Mouse (Mus musculus) splenic B cell, adult 2 months (primary cell): ENCODE measurements around the gene Spocd1.

Experiments used
- DNase-seq: peaks from one replicate; pipeline ENCODE4 v3.0.0-alpha.2; 2011; ENCODE audit warnings: low read depth, low spot score
- H3K27me3 ChIP-seq: 2 replicates; pipeline ENCODE4 v1.6.1; 2012; ENCODE audit warnings: mild to moderate bottlenecking, low read length, moderate library complexity, mixed read lengths; ENCODE audit not compliant: control insufficient read depth, poor library complexity, insufficient read depth, severe bottlenecking
- H3K36me3 ChIP-seq: 2 replicates; pipeline ENCODE4 v1.6.1; 2012; ENCODE audit warnings: mild to moderate bottlenecking, low read length, moderate library complexity, mixed read lengths; ENCODE audit not compliant: control insufficient read depth, poor library complexity, insufficient read depth, severe bottlenecking

The Spocd1 gene

DNA sequence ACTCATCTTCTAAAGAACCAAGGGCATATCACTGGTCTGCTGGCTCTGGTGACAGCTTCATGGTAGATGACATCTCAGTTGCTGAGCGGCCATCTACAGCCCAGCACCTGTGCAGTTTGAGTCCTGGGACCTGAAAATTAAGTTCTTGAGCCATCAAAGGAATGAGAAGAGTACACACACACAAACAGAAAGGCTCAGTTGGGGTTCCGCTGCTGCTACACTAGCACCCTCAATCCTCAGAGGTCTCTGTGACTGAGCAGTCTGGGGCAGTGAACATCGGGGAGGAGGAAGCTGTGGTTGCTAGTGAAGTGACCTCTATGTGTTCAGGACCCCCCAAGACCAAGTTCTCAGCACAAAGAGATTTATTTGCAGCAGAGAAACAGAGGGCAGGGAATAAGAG lies 16.1 kb upstream of the Spocd1 start:
- no peaks in the 10 kb centered on the region for H3K36me3 ChIP-seq
- no peak for DNase-seq
- H3K27me3 ChIP-seq, result no peaks in the 10 kb centered on the region

DNA sequence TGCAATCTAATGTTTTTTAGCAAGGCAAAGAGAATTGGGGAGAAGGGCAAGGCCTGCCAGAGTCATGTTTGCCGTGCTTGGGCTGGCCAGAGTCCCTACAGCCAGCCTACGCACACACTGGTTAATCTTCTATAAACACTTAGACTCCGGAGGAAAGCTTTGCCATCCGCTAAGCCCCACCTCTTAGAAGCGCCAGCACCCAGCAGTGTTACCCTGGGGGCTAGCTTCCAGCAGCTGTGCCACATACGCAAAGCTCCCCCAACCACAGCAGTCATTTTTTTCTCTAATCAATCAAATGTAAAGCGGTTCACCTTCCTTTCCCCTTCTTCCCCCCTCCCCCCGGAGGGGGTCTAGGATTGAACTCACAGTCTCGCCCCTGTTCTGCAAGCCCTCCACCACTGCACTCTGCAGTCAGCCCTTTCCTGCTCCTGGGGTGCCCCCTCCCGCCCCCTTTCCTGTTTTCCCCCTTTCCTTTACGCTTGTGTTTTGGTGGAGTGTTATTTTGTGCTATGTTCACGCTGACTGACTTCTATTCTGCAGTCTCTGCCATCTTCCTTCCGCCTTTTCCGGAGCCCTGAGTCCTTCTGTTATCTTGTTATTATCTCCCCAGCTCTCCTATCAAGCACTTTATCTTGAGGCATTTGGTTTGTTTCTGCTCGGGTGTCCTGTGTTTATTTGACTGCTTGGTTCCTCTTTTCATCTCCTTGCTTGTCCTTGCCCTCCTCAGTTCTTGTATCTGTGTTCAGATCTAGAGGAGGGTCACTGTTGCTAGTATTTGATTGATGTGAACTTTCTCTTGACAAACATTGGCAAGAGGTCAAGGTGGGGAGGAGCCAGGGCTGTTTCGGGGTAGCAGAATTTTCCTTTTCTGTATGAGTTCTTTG lies 15.0 kb upstream of the Spocd1 start:
- H3K27me3 ChIP-seq, result no peaks in the 10 kb centered on the region
- DNase-seq, result peak; percentile 66
- H3K36me3 ChIP-seq, result no peaks in the 10 kb centered on the region

GRCm38 (mm10) chr4:129914686-129915085 lies 14.4 kb upstream of the Spocd1 start:
- H3K36me3 ChIP-seq, result no peaks in the 10 kb centered on the region
- H3K27me3 ChIP-seq, result no peaks in the 10 kb centered on the region

DNA sequence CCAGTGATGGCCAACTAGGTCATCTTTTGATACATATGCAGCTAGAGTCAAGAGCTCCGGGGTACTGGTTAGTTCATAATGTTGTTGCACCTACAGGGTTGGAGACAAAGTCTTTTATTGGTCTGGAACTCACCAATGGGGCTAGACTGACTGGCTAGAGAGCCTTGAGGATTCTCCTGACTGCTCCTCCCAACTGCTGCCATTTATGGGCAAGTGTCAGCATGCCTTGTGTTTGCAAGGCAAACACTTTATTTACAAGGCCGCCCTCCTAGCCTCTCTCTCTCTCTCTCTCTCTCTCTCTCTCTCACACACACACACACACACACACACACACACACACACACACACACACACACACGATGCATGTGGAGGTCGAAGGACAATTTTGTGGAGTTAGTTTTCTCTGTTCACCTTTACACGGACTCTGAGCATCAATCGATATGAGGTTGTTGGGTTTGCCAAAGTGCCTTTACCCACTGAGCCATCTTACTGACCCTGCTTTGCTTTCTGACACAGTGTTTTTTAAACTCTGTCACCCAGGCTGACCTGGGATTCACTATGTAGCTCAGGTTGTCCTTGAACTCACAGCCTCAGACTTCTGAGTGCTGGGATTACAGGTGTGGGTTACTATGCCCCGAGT lies 13.6 kb upstream of the Spocd1 start:
- DNase-seq, result no peak
- H3K27me3 ChIP-seq, result no peaks in the 10 kb centered on the region

More at GRCm38 (mm10) chr4:129914686-129915085, 14.4 kb upstream of the Spocd1 start:
- DNase-seq, result no peak

GRCm38 (mm10) chr4:129916159-129916558 lies 12.9 kb upstream of the Spocd1 start:
- Histone ChIP-seq H3K27me3 (no peaks in the 10 kb centered on the region), H3K36me3 (no peaks in the 10 kb centered on the region)
- no peak for DNase-seq

More for the DNA sequence above, 13.6 kb upstream of the Spocd1 start:
- no peaks in the 10 kb centered on the region for H3K36me3 ChIP-seq

- Histone ChIP-seq H3K27me3 (no peaks in the 10 kb centered on the region), H3K36me3 (no peaks in the 10 kb centered on the region)
- no peak for DNase-seq
Observed at GRCm38 (mm10) chr4:129917016-129917603, 11.9 kb upstream of the Spocd1 start.

DNA sequence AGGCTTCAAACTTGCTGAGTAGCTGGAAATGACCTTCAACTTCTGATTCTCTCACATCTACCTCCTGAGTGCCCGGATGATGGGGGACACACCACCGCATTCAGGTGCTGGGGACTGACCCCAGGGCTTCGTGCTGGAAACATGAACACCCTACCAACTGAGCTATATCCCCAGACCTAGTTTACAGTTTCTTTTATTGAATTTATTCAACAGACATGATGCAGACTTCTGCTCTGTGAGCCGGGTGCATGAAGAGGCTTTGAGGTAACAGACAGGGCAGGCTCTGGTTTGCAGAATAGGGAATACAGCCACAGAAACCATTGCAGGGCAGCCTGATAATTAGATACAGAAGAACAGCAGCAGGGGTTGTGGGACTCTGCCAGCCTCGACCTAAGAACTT lies 10.6 kb upstream of the Spocd1 start:
- DNase-seq, result no peak
- H3K36me3 ChIP-seq, result no peaks in the 10 kb centered on the region
- H3K27me3 ChIP-seq, result no peaks in the 10 kb centered on the region

- Histone ChIP-seq H3K36me3 (no peaks in the 10 kb centered on the region), H3K27me3 (no peaks in the 10 kb centered on the region)
- no peak for DNase-seq
Observed at GRCm38 (mm10) chr4:129918901-129919300, 10.1 kb upstream of the Spocd1 start.

- Histone ChIP-seq H3K36me3 (no peaks in the 10 kb centered on the region), H3K27me3 (no peaks in the 10 kb centered on the region)
- DNase-seq, result no peak
Observed at GRCm38 (mm10) chr4:129920542-129921313, 8.3 kb upstream of the Spocd1 start.

- H3K36me3 ChIP-seq, result no peaks in the 10 kb centered on the region
- DNase-seq, result no peak
- no peaks in the 10 kb centered on the region for H3K27me3 ChIP-seq
Observed at GRCm38 (mm10) chr4:129921314-129921587, 7.8 kb upstream of the Spocd1 start.

DNA sequence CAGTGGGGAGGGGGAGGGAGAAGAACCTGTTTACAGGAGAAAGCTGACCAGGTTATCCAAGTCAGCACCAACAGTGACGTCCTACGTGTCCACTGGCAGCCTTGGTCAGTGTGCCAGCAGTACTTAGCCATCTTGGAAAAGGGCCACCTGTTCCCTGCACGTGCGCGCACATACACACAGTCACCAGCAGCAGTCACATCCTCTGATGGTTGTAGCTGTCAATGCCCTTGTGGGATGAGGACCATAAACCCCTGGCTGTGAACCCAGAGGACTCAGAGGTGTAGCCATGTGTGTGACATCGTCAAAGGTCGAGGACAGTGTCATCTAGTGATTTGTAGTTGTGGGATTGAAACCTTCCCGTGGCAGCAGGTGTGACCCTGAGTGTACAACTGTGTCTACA lies 4.9 kb upstream of the Spocd1 start:
- DNase-seq, result peak; percentile 38
- H3K27me3 ChIP-seq, result no peaks in the 10 kb centered on the region
- no peaks in the 10 kb centered on the region for H3K36me3 ChIP-seq

DNA sequence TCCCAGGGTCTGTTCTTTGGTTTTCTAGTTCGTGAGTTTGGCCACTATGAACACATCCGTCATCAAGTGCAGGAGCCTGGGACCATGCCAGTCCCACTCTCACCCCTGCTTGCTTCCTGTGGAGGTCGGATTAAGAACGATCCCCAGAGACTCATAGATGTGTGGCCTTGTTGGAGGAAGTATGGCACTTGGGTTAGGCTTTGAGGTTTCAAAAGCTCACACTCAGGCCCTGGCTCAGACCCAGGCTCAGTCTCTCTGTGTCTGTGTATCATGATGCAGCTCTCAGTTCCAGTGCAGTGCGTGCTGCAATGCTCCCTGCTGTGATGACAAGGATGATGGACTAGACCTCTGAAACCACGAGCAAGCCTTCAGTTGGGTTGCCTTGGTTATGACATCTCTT lies 4.4 kb upstream of the Spocd1 start:
- Histone ChIP-seq H3K36me3 (no peaks in the 10 kb centered on the region), H3K27me3 (no peaks in the 10 kb centered on the region)
- DNase-seq, result peak; percentile 63

DNA sequence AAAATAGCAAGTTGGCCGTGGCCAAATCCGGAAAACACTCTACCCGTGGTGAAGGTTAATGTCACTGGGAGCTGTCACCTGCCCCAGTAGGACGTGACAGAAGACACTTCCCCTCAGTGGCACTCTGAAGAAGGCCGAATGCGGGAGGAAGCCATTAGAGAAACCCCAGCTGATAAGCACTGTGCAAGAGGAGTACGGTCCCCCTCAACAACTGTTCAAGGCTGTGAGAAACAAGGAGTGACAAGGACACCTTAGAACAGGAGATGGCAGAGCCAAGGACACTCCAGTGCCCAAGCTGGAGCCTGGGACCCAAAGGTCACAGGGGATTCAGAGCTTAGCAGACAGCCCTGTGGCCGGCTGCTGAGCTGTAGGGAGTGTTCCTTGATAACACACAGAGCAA lies 2.5 kb upstream of the Spocd1 start:
- Histone ChIP-seq H3K27me3 (no peaks in the 10 kb centered on the region), H3K36me3 (no peaks in the 10 kb centered on the region)
- DNase-seq, result peak; percentile 63

- H3K27me3 ChIP-seq, result no peaks in the 10 kb centered on the region
- H3K36me3 ChIP-seq, result no peaks in the 10 kb centered on the region
- DNase-seq, result peak; percentile 59
Observed at GRCm38 (mm10) chr4:129927091-129927490, 2.0 kb upstream of the Spocd1 start.
